Mouse (Mus musculus): ENCODE data around the gene Mmd2. TPM values are rescaled to one million over a fixed set of nuclear protein-coding genes. Genes with fewer than 3 reads are reported as not detected.

Gene Mmd2
- total RNA-seq, 2 experiments from 2014 or later: 0.10 to 0.18 TPM

GRCm38 (mm10) chr5:142605288-142605687 is 3.3 kb downstream of the Mmd2 start:
- DNase-seq: no peak

GRCm38 (mm10) chr5:142604379-142604778 is 4.2 kb downstream of the Mmd2 start:
- DNase-seq: no peak

- no peak for DNase-seq
Measured at GRCm38 (mm10) chr5:142597648-142598390, 10.8 kb downstream of the Mmd2 start.

GRCm38 (mm10) chr5:142596723-142597122 is 11.9 kb downstream of the Mmd2 start:
- DNase-seq: no peak

- DNase-seq: no peak
Measured at GRCm38 (mm10) chr5:142595698-142596097, 12.9 kb downstream of the Mmd2 start.

GRCm38 (mm10) chr5:142590953-142591616 is 17.5 kb downstream of the Mmd2 start:
- DNase-seq: no peak

GRCm38 (mm10) chr5:142583616-142584126 is 24.9 kb downstream of the Mmd2 start:
- no peak for DNase-seq

GRCm38 (mm10) chr5:142581517-142581916 is 27.1 kb downstream of the Mmd2 start:
- DNase-seq: peak; percentile 66

GRCm38 (mm10) chr5:142578192-142578591 is 30.4 kb downstream of the Mmd2 start:
- no peak for DNase-seq

GRCm38 (mm10) chr5:142576832-142577231 is 31.8 kb downstream of the Mmd2 start:
- DNase-seq: peak; percentile 25

GRCm38 (mm10) chr5:142574323-142575057 is 34.1 kb downstream of the Mmd2 start:
- DNase-seq: no peak

- no peak for DNase-seq
Measured at GRCm38 (mm10) chr5:142564606-142565005, 44.0 kb downstream of the Mmd2 start.

- no peak for DNase-seq
Measured at GRCm38 (mm10) chr5:142560261-142560660, 48.3 kb downstream of the Mmd2 start.

GRCm38 (mm10) chr5:142557397-142558067 is 51.1 kb downstream of the Mmd2 start:
- DNase-seq: peak; percentile 89

GRCm38 (mm10) chr5:142556721-142557120 is 51.9 kb downstream of the Mmd2 start:
- no peak for DNase-seq

- no peak for DNase-seq
Measured at GRCm38 (mm10) chr5:142555866-142556265, 52.7 kb downstream of the Mmd2 start.

- peak; percentile 99 for DNase-seq
Measured at GRCm38 (mm10) chr5:142550706-142551652, 57.6 kb downstream of the Mmd2 start, which contains the start of gene Radil. Radil (minus strand) TSS chr5:142551098.

- DNase-seq: peak; percentile 58
Measured at GRCm38 (mm10) chr5:142549961-142550705, 58.5 kb downstream of the Mmd2 start.

GRCm38 (mm10) chr5:142549441-142549840 is 59.2 kb downstream of the Mmd2 start:
- DNase-seq: no peak

GRCm38 (mm10) chr5:142547066-142547465 is 61.5 kb downstream of the Mmd2 start:
- DNase-seq: no peak

Measured in heart, postnatal 4 days (tissue).